Mouse (Mus musculus) ES-E14 (cell line): ENCODE data around the gene Pou2f2.

ENCODE experiments used
- MAFK ChIP-seq: IDR thresholded peaks from 2 replicates; pipeline ENCODE4 v1.6.1; 2014; ENCODE audit warnings: mild to moderate bottlenecking, low read depth, low read length, inconsistent platforms; ENCODE audit not compliant: insufficient read depth
- ZC3H11A ChIP-seq: IDR thresholded peaks from 2 replicates; pipeline ENCODE4 v1.6.1; 2012; ENCODE audit warnings: low read depth, mild to moderate bottlenecking, inconsistent platforms, low read length, borderline replicate concordance

DNA sequence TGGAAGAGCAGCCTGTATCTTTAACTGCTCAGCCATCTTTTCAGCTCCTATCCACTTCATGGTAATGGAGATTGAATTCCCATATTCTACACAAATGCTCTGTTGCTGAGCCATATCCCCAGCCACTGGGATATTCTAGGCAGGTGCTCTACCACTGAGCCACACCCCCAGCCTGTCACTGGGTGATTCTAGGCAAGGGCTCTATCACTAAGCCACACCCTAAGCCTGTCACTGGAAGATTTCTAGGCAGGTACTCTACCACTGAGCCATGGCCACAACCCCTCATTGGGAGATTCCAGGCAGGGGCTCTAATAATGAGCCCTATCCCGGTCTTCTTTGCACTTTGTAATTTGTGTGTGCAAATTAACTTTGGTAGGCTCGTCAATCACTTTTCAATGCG is 15.6 kb upstream of the Pou2f2 start:
- TF ChIP-seq ZC3H11A (no peak), MAFK (no peak)
